Mouse (Mus musculus) gastrocnemius, postnatal 36 days (tissue): ENCODE measurements around the gene Trnau1ap. TPM values are rescaled to one million over a fixed set of nuclear protein-coding genes. Genes with fewer than 3 reads are reported as not detected.

Experiments used
- DNase-seq, 2 experiments: peaks; one replicate each; pipeline ENCODE4 v3.0.0; 2022
- intact Hi-C: fragments of 180-260 bp; cut with DNase I; formaldehyde crosslinking; loops from one replicate; pipeline ENCODE4 v1.15.1; 2025
- long read RNA-seq, 2 experiments: library from polyadenylated mRNA; stranded (forward); transcript quantifications; one replicate each; pipeline ENCODE4 v2.0.0; 2021
- total RNA-seq, 2 experiments: library from RNA; stranded (reverse); gene quantifications; 2 replicates each; pipeline ENCODE4 v1.2.3; 2021

Gene Trnau1ap
- total RNA-seq, result 10 to 100 TPM in 1 of 2 experiments, 1 to 10 TPM in 1; 7.2 to 11.0 TPM
- long read RNA-seq, experiment 1, transcript Trnau1ap-201 (9 exons, 1,130 nt), result major isoform, 6 of 21 reads
- long read RNA-seq, experiment 1, partial matches to known transcripts, result 11 of 21 reads
- long read RNA-seq, experiment 1, other reads (novel, unspliced or antisense), result 3 of 21 reads
- long read RNA-seq, experiment 2, transcript Trnau1ap-201 (9 exons, 1,130 nt), result major isoform, 16 of 40 reads
- long read RNA-seq, experiment 2, partial matches to known transcripts, result 17 of 40 reads
- long read RNA-seq, experiment 2, other reads (novel, unspliced or antisense), result 6 of 40 reads

DNA sequence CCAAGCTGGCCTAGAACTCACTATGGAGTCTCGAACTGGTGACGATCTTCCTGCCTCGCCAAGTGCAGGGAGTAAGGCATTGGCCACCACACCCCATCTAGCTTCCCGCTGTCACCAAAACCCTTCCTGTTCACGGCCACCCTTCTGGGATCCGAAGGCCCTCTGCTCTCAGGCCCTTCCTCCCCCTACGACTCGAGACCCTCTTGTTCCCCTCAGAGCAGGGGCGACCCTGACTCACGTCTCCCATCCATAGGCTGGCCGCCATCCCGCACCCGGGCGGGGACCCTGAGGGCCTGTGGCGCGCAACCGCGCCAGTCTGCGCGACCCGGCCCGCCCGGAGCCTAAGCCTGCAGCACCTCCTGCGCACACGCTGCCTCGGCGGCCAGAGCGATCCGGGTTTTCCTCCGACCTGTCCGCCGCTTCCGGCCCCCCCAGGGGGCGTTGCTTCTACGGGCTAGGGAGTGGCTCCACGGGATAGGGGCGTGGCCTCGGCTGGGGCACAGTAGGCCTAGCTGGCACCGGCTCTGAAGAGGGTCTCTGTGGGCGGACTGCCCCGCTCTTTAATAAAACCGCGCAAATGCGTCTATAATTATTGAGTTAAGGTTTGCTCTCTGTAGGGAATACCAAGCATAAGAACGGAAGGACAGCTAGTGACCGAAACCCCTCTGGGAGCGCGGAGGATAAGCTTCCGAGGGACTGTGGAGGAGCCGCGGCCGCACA lies at the start of gene Trnau1ap:
Trnau1ap (minus strand) TSS at position 424 of the 720 bp plus-strand sequence.
- DNase-seq, result peak; percentile 85 to 87
- intact Hi-C loops, result no loop called here

DNA sequence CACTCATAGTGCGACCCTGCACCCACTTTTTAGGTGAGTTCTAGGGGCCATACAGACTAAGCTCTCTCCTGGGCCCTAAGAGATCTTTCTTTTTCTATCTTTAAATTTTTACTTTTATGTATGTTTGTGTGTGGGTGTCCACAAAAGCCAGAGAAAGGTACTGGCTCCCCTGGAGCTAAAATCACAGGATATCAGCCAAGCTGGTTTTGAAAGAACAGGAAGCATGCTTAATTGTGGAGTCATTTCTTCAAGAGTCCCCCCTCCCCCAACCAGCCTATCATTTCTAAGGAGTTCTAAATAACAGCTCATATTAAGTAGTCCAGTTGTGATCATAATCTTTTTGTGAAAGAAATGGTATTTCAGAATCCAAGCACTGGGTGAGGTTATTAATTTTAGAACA lies 44.5 kb upstream of the Trnau1ap start:
- intact Hi-C loops, result no loop called here
- DNase-seq, result no peak

- no peak for DNase-seq
- intact Hi-C loops, result no loop called here
These were observed 40.8 kb upstream of the Trnau1ap start for GRCm38 (mm10) chr4:132369953-132370750.

- intact Hi-C loops, result no loop called here
- DNase-seq, result no peak
These were observed 38.3 kb upstream of the Trnau1ap start for GRCm38 (mm10) chr4:132367480-132368201.

GRCm38 (mm10) chr4:132365450-132366060 lies 36.2 kb upstream of the Trnau1ap start:
- intact Hi-C loops, result no loop called here

DNA sequence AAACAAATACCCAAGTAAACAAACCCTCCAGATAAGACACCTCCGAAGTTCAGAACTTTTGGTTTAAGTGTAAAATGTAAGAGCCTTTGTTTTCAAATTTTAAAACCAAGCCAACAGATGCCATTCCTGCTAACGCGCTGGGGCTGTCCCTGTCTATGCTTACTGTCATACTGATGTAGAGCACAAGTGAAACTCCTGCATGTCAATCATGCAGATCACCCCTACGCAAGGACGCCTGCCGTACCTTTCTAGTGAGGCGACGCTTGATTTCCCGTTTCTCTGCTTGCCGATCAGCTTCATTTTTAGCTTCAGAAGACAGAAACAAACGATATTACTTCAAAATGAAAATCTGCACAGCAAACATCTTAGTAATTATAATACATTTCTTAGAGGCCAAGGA lies 34.1 kb upstream of the Trnau1ap start:
- intact Hi-C loops, result no loop called here
- DNase-seq, result no peak

More at GRCm38 (mm10) chr4:132365450-132366060, 36.2 kb upstream of the Trnau1ap start:
- no peak for DNase-seq

DNA sequence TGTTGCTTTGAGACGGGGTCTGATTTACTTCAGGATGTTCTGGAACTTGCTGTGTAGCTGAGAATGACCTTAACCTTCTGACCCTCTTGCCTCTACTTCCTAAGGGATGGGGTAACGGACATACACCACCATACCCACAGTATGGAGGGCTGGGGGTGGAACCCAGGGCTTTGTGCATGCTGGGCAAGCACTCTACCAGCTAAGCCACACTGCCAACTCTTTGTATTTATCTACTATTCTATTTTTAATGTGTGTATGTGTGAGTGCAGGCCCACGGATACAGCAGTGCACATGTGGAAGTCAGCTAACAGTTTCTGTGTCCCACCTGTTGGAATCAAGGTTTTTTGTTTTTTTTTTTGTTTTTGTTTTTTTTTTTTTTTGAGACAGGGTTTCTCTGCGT lies 30.2 kb upstream of the Trnau1ap start:
- intact Hi-C loops, result no loop called here
- no peak for DNase-seq

GRCm38 (mm10) chr4:132356170-132356569 lies 26.8 kb upstream of the Trnau1ap start:
- no peak for DNase-seq
- intact Hi-C loops, result no loop called here

- intact Hi-C loops, result no loop called here
- no peak for DNase-seq
These were observed 26.1 kb upstream of the Trnau1ap start for GRCm38 (mm10) chr4:132355403-132355802.

DNA sequence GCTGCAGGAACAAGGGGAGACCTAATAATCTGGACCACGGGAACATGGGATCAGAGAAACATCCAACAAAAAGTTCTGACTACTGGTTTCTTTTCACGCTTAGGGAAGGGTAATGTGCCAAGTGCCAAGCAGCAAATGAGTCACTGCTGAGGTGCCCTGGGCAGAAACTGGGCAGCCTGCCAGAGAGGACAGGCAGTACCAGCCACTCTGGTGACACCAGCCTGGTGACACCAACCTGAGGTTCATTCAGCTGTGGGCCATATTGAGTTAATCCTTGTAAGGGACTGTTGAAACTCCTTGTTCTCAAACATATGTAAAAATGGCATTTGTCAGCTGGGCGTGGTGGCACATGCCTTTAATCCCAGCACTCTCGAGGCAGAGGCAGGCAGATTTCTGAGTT lies 25.2 kb upstream of the Trnau1ap start:
- intact Hi-C loops, result no loop called here
- DNase-seq, result no peak

DNA sequence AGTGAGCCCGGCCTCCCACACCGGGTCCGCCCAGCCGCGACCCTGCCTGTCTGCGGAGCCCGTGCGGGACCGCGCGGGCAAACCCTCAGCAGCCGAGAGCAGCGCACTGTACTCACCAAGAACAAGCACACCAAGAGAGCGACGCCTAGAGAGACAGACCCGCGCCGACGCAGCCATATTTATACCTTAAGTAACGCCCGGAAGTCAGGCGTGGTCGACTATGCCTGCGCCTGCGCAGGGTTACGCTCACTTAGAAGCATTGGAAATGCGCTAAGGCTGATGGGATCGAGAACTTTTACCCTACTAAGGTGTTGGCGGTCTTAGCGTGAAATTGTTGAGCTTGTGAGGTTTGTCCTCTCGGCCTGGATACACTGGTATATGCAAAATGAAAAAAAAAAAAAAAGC lies 24.1 kb upstream of the Trnau1ap start, which contains the start of gene Rcc1:
Rcc1 (minus strand) TSS at position 125 of the 405 bp plus-strand sequence.
- intact Hi-C loops, result no loop called here
- peak; percentile 88 for DNase-seq

- intact Hi-C loops, result no loop called here
- no peak for DNase-seq
These were observed 23.4 kb upstream of the Trnau1ap start for GRCm38 (mm10) chr4:132352739-132353138.

GRCm38 (mm10) chr4:132351401-132351800 lies 22.1 kb upstream of the Trnau1ap start:
- intact Hi-C loops, result no loop called here
- DNase-seq, result no peak

GRCm38 (mm10) chr4:132350854-132351253 lies 21.5 kb upstream of the Trnau1ap start:
- intact Hi-C loops, result no loop called here
- no peak for DNase-seq

- DNase-seq, result no peak
- intact Hi-C loops, result no loop called here
These were observed 20.9 kb upstream of the Trnau1ap start for GRCm38 (mm10) chr4:132350123-132350740.

DNA sequence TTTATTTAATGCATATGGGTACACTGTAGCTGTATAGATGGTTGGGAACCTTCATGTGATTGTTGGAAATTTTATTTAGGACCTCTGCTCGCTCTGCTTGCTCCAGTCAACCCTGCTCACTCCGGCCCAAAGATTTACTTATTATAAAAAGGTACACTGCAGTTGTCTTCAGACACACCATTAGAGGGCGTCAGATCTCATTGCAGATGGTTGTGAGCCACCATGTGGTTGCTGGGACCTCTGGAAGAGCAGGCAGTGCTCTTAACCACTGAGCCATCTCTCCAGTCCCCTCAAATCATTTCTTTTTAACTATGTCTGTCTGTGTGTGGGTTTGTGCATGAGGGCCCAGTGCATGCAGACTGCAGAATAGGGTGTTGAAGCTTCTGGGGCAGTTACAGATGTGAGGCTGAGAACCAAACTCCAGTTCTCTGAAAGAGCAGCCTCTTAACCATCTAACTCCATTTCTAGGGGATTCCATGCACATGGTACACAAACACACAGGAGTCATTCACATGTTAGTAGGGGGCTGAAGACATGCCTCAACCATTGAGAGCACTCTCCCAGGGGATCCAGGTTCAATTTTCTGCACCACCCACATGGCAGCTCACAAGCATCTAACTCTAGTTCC lies 20.3 kb upstream of the Trnau1ap start:
- no peak for DNase-seq
- intact Hi-C loops, result loop anchor here (1.0 to 5.0 kb wide), 3 partner anchors 56 to 262 kb away; partner anchors contain the start of gene Ythdf2

DNA sequence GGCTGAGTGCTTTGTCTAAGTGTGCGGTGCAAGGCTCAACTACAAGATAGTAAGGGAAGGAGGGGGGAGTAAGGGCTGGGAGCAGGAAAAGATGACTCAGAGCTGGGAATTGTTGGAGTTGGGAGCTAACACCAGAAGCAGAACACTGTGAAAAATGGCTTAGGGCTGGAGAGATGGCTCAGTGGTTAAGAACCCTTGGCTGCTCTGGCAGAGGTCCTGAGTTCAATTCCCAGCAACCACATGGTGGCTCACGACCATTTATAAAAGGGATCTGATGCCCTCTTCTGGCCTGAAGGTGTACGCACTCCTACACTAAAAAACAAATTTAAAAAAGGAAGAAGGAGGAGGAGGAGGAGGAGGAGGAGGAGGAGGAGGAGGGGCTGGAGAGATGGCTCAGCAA lies 17.3 kb upstream of the Trnau1ap start:
- intact Hi-C loops, result loop anchor here (5.0 kb wide), 2 partner anchors 134 to 259 kb away; partner anchors contain the start of gene Ythdf2

GRCm38 (mm10) chr4:132346261-132346660 lies 16.9 kb upstream of the Trnau1ap start:
- no peak for DNase-seq
- intact Hi-C loops, result loop anchor here (5.0 kb wide), 2 partner anchors 134 to 259 kb away; partner anchors contain the start of gene Ythdf2

More for the DNA sequence above, 17.3 kb upstream of the Trnau1ap start:
- no peak for DNase-seq

DNA sequence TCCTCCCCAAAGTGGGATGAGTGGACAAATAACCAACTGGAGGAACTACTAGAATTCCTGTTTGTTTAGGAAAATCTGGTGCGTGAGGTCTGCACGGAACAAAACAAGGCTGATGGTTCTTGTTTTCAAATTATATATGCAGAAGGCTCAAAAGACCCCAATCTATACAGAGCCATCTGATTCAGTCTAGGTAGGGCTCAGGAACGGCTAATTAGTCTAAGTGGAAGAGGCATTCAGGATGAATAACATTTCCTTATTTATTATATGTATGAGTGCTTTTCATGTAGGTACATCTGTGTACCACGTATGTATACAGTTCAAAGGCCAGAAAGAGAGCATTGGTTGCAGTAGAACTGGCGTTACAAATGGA lies 16.5 kb upstream of the Trnau1ap start:
- no peak for DNase-seq
- intact Hi-C loops, result loop anchor here (2.0 to 5.0 kb wide), 3 partner anchors 53 to 259 kb away; partner anchors contain the start of gene Ythdf2
